Mouse (Mus musculus) neural tube, embryonic 12.5 days (tissue): ENCODE measurements around the gene Edem1. TPM values are rescaled to one million over a fixed set of nuclear protein-coding genes. Genes with fewer than 3 reads are reported as not detected.

ENCODE experiments used
- ATAC-seq: fragments of 200-750 bp; cut with Nextera tagmentation; 2 replicates; pipeline ENCODE4 v1.8.0; 2017; ENCODE audit warnings: low read depth, mild to moderate bottlenecking, moderate TSS enrichment, moderate library complexity; ENCODE audit not compliant: low FRiP score
- H3K27ac ChIP-seq: fragments of 300-500 bp; sonication (generic); 2 replicates; pipeline ENCODE4 v1.5.1; 2016
- H3K27me3 ChIP-seq: fragments of 300-500 bp; sonication (generic); replicated peaks from 2 replicates; pipeline ENCODE4 v1.6.1; 2016; ENCODE audit warnings: mild to moderate bottlenecking
- H3K36me3 ChIP-seq: fragments of 300-500 bp; sonication (generic); 2 replicates; pipeline ENCODE4 v1.6.1; 2016; ENCODE audit warnings: mild to moderate bottlenecking
- H3K4me1 ChIP-seq: fragments of 300-500 bp; sonication (generic); 2 replicates; pipeline ENCODE4 v1.6.1; 2016
- H3K4me2 ChIP-seq: fragments of 300-500 bp; sonication (generic); replicated peaks from 2 replicates; pipeline ENCODE4 v1.6.1; 2016; ENCODE audit warnings: mild to moderate bottlenecking
- H3K4me3 ChIP-seq: fragments of 300-500 bp; sonication (generic); 2 replicates; pipeline ENCODE4 v1.5.1; 2016
- H3K9ac ChIP-seq: fragments of 300-500 bp; sonication (generic); 2 replicates; pipeline ENCODE4 v1.6.1; 2016; ENCODE audit warnings: mild to moderate bottlenecking
- H3K9me3 ChIP-seq: fragments of 300-500 bp; sonication (generic); 2 replicates; pipeline ENCODE4 v1.6.1; 2016; ENCODE audit warnings: mild to moderate bottlenecking
- WGBS: fragments of 180-500 bp; shearing (Covaris S2); methylation state at CpG from one replicate; pipeline ENCODE4 v1.1.7; 2016; 5-methylcytosine and 5-hydroxymethylcytosine counted together
- polyA plus RNA-seq: library from polyadenylated mRNA; unstranded; fragments of >200 nt; fragmentation: Nextera tagmentation; extraction: Ambion mirVana; gene quantifications from 2 replicates; pipeline ENCODE4 v1.2.1, GENCODE M21; 2016

The Edem1 gene
- 14.1 and 17.8 TPM in 2 replicates for polyA plus RNA-seq

GRCm38 (mm10) chr6:108828234-108828868 is at the start of gene Edem1:
Gene Edem1 (plus strand): TSS chr6:108828641.
- peak; percentile 98 for ATAC-seq
- peak within 1 kb of the TSS; percentile 93 for H3K4me3 ChIP-seq
- H3K9ac ChIP-seq, result peak within 1 kb of the TSS; percentile 93
- peak within 1 kb of the TSS; percentile 46; the same call in 1 of the 2 replicates for H3K27ac ChIP-seq
- under 1% methylated on average over 67 of the region's 67 CpGs for WGBS
- peaks cover 12% of the 10 kb centered on the region for H3K4me1 ChIP-seq
- H3K27me3 ChIP-seq, result no peaks in the 10 kb centered on the region
- no peaks in the 10 kb centered on the region for H3K36me3 ChIP-seq
- peak within 1 kb of the TSS; percentile 90 for H3K4me2 ChIP-seq
- no peaks in the 10 kb centered on the region for H3K9me3 ChIP-seq

- Histone ChIP-seq H3K4me1 (peaks cover 16% of the 10 kb centered on the region), H3K27me3 (no peaks in the 10 kb centered on the region), H3K9ac (no peak overlapping the region), H3K9me3 (no peaks in the 10 kb centered on the region), H3K4me2 (no peak overlapping the region), H3K27ac (no peak overlapping the region), H3K36me3 (no peaks in the 10 kb centered on the region), H3K4me3 (no peak overlapping the region)
- 72% methylated on average over 6 of the region's 6 CpGs for WGBS
- no peak for ATAC-seq
Measured at GRCm38 (mm10) chr6:108781865-108782264, 46.6 kb upstream of the Edem1 start.

- Histone ChIP-seq H3K9me3 (no peaks in the 10 kb centered on the region), H3K9ac (peak within 1 kb of the TSS; percentile 91), H3K4me3 (peak within 1 kb of the TSS; percentile 96), H3K36me3 (no peaks in the 10 kb centered on the region), H3K27me3 (no peaks in the 10 kb centered on the region), H3K4me2 (peak within 1 kb of the TSS; percentile 78), H3K27ac (peak within 1 kb of the TSS; percentile 72), H3K4me1 (peaks cover 16% of the 10 kb centered on the region)
- 12% methylated on average over 31 of the region's 36 CpGs for WGBS
- ATAC-seq, result peak; percentile 95
Measured at GRCm38 (mm10) chr6:108782526-108783183, 45.8 kb upstream of the Edem1 start, which contains the start of gene Arl8b. Gene Arl8b (plus strand): TSS chr6:108783099.

- WGBS, result under 1% methylated on average over 57 of the region's 57 CpGs
- H3K9me3 ChIP-seq, result no peaks in the 10 kb centered on the region
- peak overlapping the region; percentile 91 for H3K9ac ChIP-seq
- H3K4me3 ChIP-seq, result peak overlapping the region; percentile 96
- no peaks in the 10 kb centered on the region for H3K36me3 ChIP-seq
- H3K27me3 ChIP-seq, result no peaks in the 10 kb centered on the region
- H3K4me2 ChIP-seq, result peak overlapping the region; percentile 78
- peaks cover 16% of the 10 kb centered on the region for H3K4me1 ChIP-seq
- H3K27ac ChIP-seq, result peak overlapping the region; percentile 72
- ATAC-seq, result peak; percentile 79
Measured at GRCm38 (mm10) chr6:108783184-108783881, 45.1 kb upstream of the Edem1 start.

- Histone ChIP-seq H3K27ac (no peak overlapping the region), H3K27me3 (no peaks in the 10 kb centered on the region), H3K4me2 (peak overlapping the region; percentile 78), H3K9me3 (no peaks in the 10 kb centered on the region), H3K9ac (peak overlapping the region; percentile 91), H3K4me3 (peak overlapping the region; percentile 96), H3K36me3 (0 out of 2 replicates have a peak, but pooled peaks cover 2% of the 10 kb centered on the region), H3K4me1 (peaks cover 16% of the 10 kb centered on the region)
- 31% methylated on average over 11 of the region's 11 CpGs for WGBS
- ATAC-seq, result no peak
Measured at GRCm38 (mm10) chr6:108784056-108784455, 44.4 kb upstream of the Edem1 start.

- no peak overlapping the region for H3K27ac ChIP-seq
- H3K36me3 ChIP-seq, result 0 out of 2 replicates have a peak, but pooled peaks cover 3% of the 10 kb centered on the region
- no peaks in the 10 kb centered on the region for H3K27me3 ChIP-seq
- 48% methylated on average over 5 of the region's 5 CpGs for WGBS
- peaks cover 16% of the 10 kb centered on the region for H3K4me1 ChIP-seq
- H3K9ac ChIP-seq, result 0 out of 2 replicates have a peak overlapping the region, but pooled peaks have one; percentile 91
- no peak for ATAC-seq
- H3K4me3 ChIP-seq, result no peak overlapping the region
- H3K9me3 ChIP-seq, result no peaks in the 10 kb centered on the region
- peak overlapping the region; percentile 78 for H3K4me2 ChIP-seq
Measured at GRCm38 (mm10) chr6:108784796-108785195, 43.6 kb upstream of the Edem1 start.

GRCm38 (mm10) chr6:108785551-108785950 is 42.9 kb upstream of the Edem1 start:
- no peak overlapping the region for H3K4me3 ChIP-seq
- peak overlapping the region; percentile 2; the same call in 1 of the 2 replicates for H3K4me2 ChIP-seq
- ATAC-seq, result no peak
- no peak overlapping the region for H3K9ac ChIP-seq
- no peak overlapping the region for H3K27ac ChIP-seq
- H3K4me1 ChIP-seq, result peaks cover 16% of the 10 kb centered on the region
- H3K27me3 ChIP-seq, result no peaks in the 10 kb centered on the region
- H3K9me3 ChIP-seq, result no peaks in the 10 kb centered on the region
- WGBS, result 93% methylated on average over 3 of the region's 3 CpGs
- 0 out of 2 replicates have a peak, but pooled peaks cover 3% of the 10 kb centered on the region for H3K36me3 ChIP-seq

GRCm38 (mm10) chr6:108791498-108791897 is 36.9 kb upstream of the Edem1 start:
- 81% methylated on average over 5 of the region's 5 CpGs for WGBS
- H3K4me3 ChIP-seq, result no peak overlapping the region
- peaks cover 4% of the 10 kb centered on the region for H3K4me1 ChIP-seq
- H3K27ac ChIP-seq, result no peak overlapping the region
- H3K36me3 ChIP-seq, result 0 out of 2 replicates have a peak, but pooled peaks cover 5% of the 10 kb centered on the region
- no peak overlapping the region for H3K4me2 ChIP-seq
- ATAC-seq, result no peak
- no peaks in the 10 kb centered on the region for H3K9me3 ChIP-seq
- no peaks in the 10 kb centered on the region for H3K27me3 ChIP-seq
- no peak overlapping the region for H3K9ac ChIP-seq

GRCm38 (mm10) chr6:108795912-108796311 is 32.5 kb upstream of the Edem1 start:
- no peak overlapping the region for H3K4me2 ChIP-seq
- no peak overlapping the region for H3K9ac ChIP-seq
- no peak for ATAC-seq
- H3K4me1 ChIP-seq, result peaks cover 8% of the 10 kb centered on the region
- no peak overlapping the region for H3K27ac ChIP-seq
- 84% methylated on average over 1 of the region's 1 CpGs for whole genome bisulfite sequencing
- no peaks in the 10 kb centered on the region for H3K9me3 ChIP-seq
- H3K4me3 ChIP-seq, result no peak overlapping the region
- H3K27me3 ChIP-seq, result no peaks in the 10 kb centered on the region
- 0 out of 2 replicates have a peak, but pooled peaks cover 2% of the 10 kb centered on the region for H3K36me3 ChIP-seq

- Histone ChIP-seq H3K4me2 (no peak overlapping the region), H3K9ac (no peak overlapping the region), H3K36me3 (0 out of 2 replicates have a peak, but pooled peaks cover under 1% of the 10 kb centered on the region), H3K4me1 (peaks cover 8% of the 10 kb centered on the region), H3K4me3 (no peak overlapping the region), H3K9me3 (no peaks in the 10 kb centered on the region), H3K27ac (no peak overlapping the region), H3K27me3 (no peaks in the 10 kb centered on the region)
- ATAC-seq, result peak; percentile 64; the same call in 1 of the 2 replicates
- WGBS, result 35% methylated on average over 2 of the region's 2 CpGs
Measured at GRCm38 (mm10) chr6:108796706-108797105, 31.7 kb upstream of the Edem1 start.

- Histone ChIP-seq H3K4me3 (no peak overlapping the region), H3K27ac (no peak overlapping the region), H3K9ac (no peak overlapping the region), H3K9me3 (no peaks in the 10 kb centered on the region), H3K4me2 (no peak overlapping the region; the same call in 1 of the 2 replicates), H3K4me1 (peaks cover 19% of the 10 kb centered on the region), H3K27me3 (no peaks in the 10 kb centered on the region), H3K36me3 (no peaks in the 10 kb centered on the region)
- 10% methylated on average over 1 of the region's 1 CpGs for WGBS
- ATAC-seq, result peak; percentile 88
Measured at GRCm38 (mm10) chr6:108805194-108805593, 23.2 kb upstream of the Edem1 start.

- peak; percentile 19; the same call in 1 of the 2 replicates for ATAC-seq
- no peak overlapping the region for H3K9ac ChIP-seq
- no peak overlapping the region for H3K27ac ChIP-seq
- H3K4me1 ChIP-seq, result peaks cover 19% of the 10 kb centered on the region
- H3K4me3 ChIP-seq, result no peak overlapping the region
- H3K36me3 ChIP-seq, result no peaks in the 10 kb centered on the region
- H3K27me3 ChIP-seq, result no peaks in the 10 kb centered on the region
- H3K9me3 ChIP-seq, result no peaks in the 10 kb centered on the region
- whole genome bisulfite sequencing, result 76% methylated on average over 7 of the region's 7 CpGs
- H3K4me2 ChIP-seq, result no peak overlapping the region
Measured at GRCm38 (mm10) chr6:108805871-108806270, 22.6 kb upstream of the Edem1 start.
